ENCODE assay signal across 7 mouse cellular contexts in genomic region chr17:46433627-46434026, GRCm38 (mm10). TPM values are rescaled to one million over a fixed set of nuclear protein-coding genes. Genes with fewer than 3 reads are reported as not detected.
DNase-seq lines count a peak whose midpoint lies in the region; ATAC-seq and TF ChIP-seq lines count a peak whose summit lies in the region.

No protein-coding gene starts in this region.

- DNase-seq in adrenal gland, adult (ENCODE audit: inconsistent age in 2 of 2, low spot score in 1 of 2), result peak; percentile 54 to 78
- DNase-seq in embryo, embryonic 10 days (ENCODE audit: low spot score), result peak; percentile 80
- DNase-seq in liver, embryonic 11.5 days (ENCODE audit: low spot score), result no peak
- DNase-seq in cerebellum, adult 9-10 months, result no peak
- no peak for DNase-seq in cerebellum, postnatal 4 days (ENCODE audit: low spot score in 2 of 2)

- peak overlapping the region; percentile 15; the same call in 1 of the 2 replicates for H3K4me3 ChIP-seq in hindbrain, embryonic 16.5 days (ENCODE audit: low read length)
- H3K4me3 ChIP-seq in liver, embryonic 11.5 days (ENCODE audit: low read depth, low read length), result no peak overlapping the region
- peak overlapping the region; percentile 59 for H3K4me3 ChIP-seq in testis, adult 2 months (ENCODE audit: control insufficient read depth, low read depth, low read length)

- H3K27ac ChIP-seq in hindbrain, embryonic 16.5 days (ENCODE audit: low read depth, low read length), result no peak overlapping the region
- H3K27ac ChIP-seq in liver, embryonic 11.5 days (ENCODE audit: low read depth, low read length), result no peak overlapping the region
- no peak overlapping the region for H3K27ac ChIP-seq in testis, adult 2 months (ENCODE audit: control insufficient read depth, insufficient read depth, low read depth, low read length)

- 7% methylated on average over 17 of the region's 17 CpGs for WGBS in hindbrain, embryonic 16.5 days
- WGBS in liver, embryonic 11.5 days, result 7% methylated on average over 17 of the region's 17 CpGs

- peak; percentile 35; the same call in 1 of the 2 replicates for ATAC-seq in hindbrain, embryonic 16.5 days
- ATAC-seq in liver, embryonic 11.5 days (replicated peaks; ENCODE audit: low FRiP score), result peak; percentile 61; the same call in 1 of the 2 replicates

- H3K27me3 ChIP-seq in hindbrain, embryonic 16.5 days (replicated peaks; ENCODE audit: control insufficient read depth, insufficient read depth, low read length), result no peaks in the 10 kb centered on the region
- peaks cover 33% of the 10 kb centered on the region for H3K27me3 ChIP-seq in liver, embryonic 11.5 days (replicated peaks; ENCODE audit: control insufficient read depth, insufficient read depth, low read length)
- no peaks in the 10 kb centered on the region for H3K27me3 ChIP-seq in testis, adult 2 months (ENCODE audit: control insufficient read depth, insufficient read depth, low read length)

- no peaks in the 10 kb centered on the region for H3K9me3 ChIP-seq in hindbrain, embryonic 16.5 days (ENCODE audit: control insufficient read depth, low read length)
- H3K9me3 ChIP-seq in liver, embryonic 11.5 days (ENCODE audit: control insufficient read depth, low read length), result no peaks in the 10 kb centered on the region

- TF ChIP-seq CTCF in testis, adult 2 months (IDR thresholded peaks at IDR 0.05; ENCODE audit: control insufficient read depth, insufficient read depth, insufficient replicate concordance, low read depth, low read length), result no peak

- H3K4me1 ChIP-seq in hindbrain, embryonic 16.5 days (ENCODE audit: control insufficient read depth, insufficient read depth, low read depth, low read length), result peaks cover 6% of the 10 kb centered on the region; the same call in 1 of the 2 replicates
- H3K4me1 ChIP-seq in liver, embryonic 11.5 days (replicated peaks; ENCODE audit: control insufficient read depth, insufficient read depth, low read length), result no peaks in the 10 kb centered on the region; the same call in 1 of the 2 replicates
- H3K4me1 ChIP-seq in testis, adult 2 months (ENCODE audit: control insufficient read depth, insufficient read depth, low read length), result peaks cover 4% of the 10 kb centered on the region; the same call in 1 of the 2 replicates

- no peak for TF ChIP-seq POLR2A in testis, adult 2 months (IDR thresholded peaks at IDR 0.05; ENCODE audit: control insufficient read depth, low read depth, low read length)

- no peaks in the 10 kb centered on the region for H3K36me3 ChIP-seq in hindbrain, embryonic 16.5 days (ENCODE audit: control insufficient read depth, insufficient read depth, low read length)
- no peaks in the 10 kb centered on the region for H3K36me3 ChIP-seq in liver, embryonic 11.5 days (ENCODE audit: control insufficient read depth, insufficient read depth, low read length)
- no peaks in the 10 kb centered on the region for H3K36me3 ChIP-seq in testis, adult 2 months (ENCODE audit: control insufficient read depth, insufficient read depth, low read length)

- peak overlapping the region; percentile 45 for H3K4me2 ChIP-seq in hindbrain, embryonic 16.5 days (ENCODE audit: low read length)
- peak overlapping the region; percentile 51 for H3K4me2 ChIP-seq in liver, embryonic 11.5 days

- H3K9ac ChIP-seq in hindbrain, embryonic 16.5 days (ENCODE audit: low read depth, low read length), result peak overlapping the region; percentile 13; the same call in 1 of the 2 replicates
- no peak overlapping the region for H3K9ac ChIP-seq in liver, embryonic 11.5 days (ENCODE audit: low read depth, low read length)

RNA-seq across cellular contexts. Expression of gene Slc22a7, which starts 4.6 kb away (rescaled TPM):
- polyA plus RNA-seq in hindbrain, embryonic 16.5 days (2015; fragmentation: Nextera tagmentation; extraction: Ambion mirVana), result not detected in 2 replicates
- polyA plus RNA-seq in liver, embryonic 11.5 days (2014; fragmentation: Nextera tagmentation; extraction: Ambion mirVana), result not detected in 2 replicates
- 1.3 and 1.5 TPM in 2 replicates for polyA plus RNA-seq in testis, adult 2 months (2012; rRNA removed)

RNA-seq across cellular contexts. Expression of gene Crip3, which starts 4.9 kb away (rescaled TPM):
- polyA plus RNA-seq in hindbrain, embryonic 16.5 days (2015; fragmentation: Nextera tagmentation; extraction: Ambion mirVana), result 3.3 and 3.6 TPM in 2 replicates
- polyA plus RNA-seq in liver, embryonic 11.5 days (2014; fragmentation: Nextera tagmentation; extraction: Ambion mirVana), result 0.38 and 0.53 TPM in 2 replicates
- 7.4 and 8.5 TPM in 2 replicates for polyA plus RNA-seq in testis, adult 2 months (2012; rRNA removed)

RNA-seq across cellular contexts. Expression of gene Zfp318, which starts 50.1 kb away (rescaled TPM):
- 10.2 and 11.8 TPM in 2 replicates for polyA plus RNA-seq in hindbrain, embryonic 16.5 days (2015; fragmentation: Nextera tagmentation; extraction: Ambion mirVana)
- polyA plus RNA-seq in liver, embryonic 11.5 days (2014; fragmentation: Nextera tagmentation; extraction: Ambion mirVana), result 5.7 and 6.3 TPM in 2 replicates
- 71.7 and 73.7 TPM in 2 replicates for polyA plus RNA-seq in testis, adult 2 months (2012; rRNA removed)

RNA-seq across cellular contexts. Expression of gene Ttbk1, which starts 53.8 kb away (rescaled TPM):
- 5.1 and 5.5 TPM in 2 replicates for polyA plus RNA-seq in hindbrain, embryonic 16.5 days (2015; fragmentation: Nextera tagmentation; extraction: Ambion mirVana)
- polyA plus RNA-seq in liver, embryonic 11.5 days (2014; fragmentation: Nextera tagmentation; extraction: Ambion mirVana), result 0.03 and 0.07 TPM in 2 replicates
- polyA plus RNA-seq in testis, adult 2 months (2012; rRNA removed), result 80.7 and 92.4 TPM in 2 replicates

Comparison
In these comparisons a context has a peak if more than half of its experiments do, and no peak if none do; other contexts are left out.
1. DNase-seq: peak in adrenal gland, adult (2 of 2) and embryo, embryonic 10 days (single experiment); none in liver, embryonic 11.5 days (single experiment), cerebellum, adult 9-10 months (single experiment) and cerebellum, postnatal 4 days (0 of 2).